Mouse (Mus musculus) Patski (cell line): Measurements from ENCODE around the gene Lrig3. TPM values are rescaled to one million over a fixed set of nuclear protein-coding genes. Genes with fewer than 3 reads are reported as not detected.
A peak's percentile ranks its signal among the peaks of the same experiment; 100 is the strongest.

ENCODE experiments used
- ATAC-seq: fragments of 100-300 bp; one replicate; pipeline ENCODE4 v1.8.0; 2021
- CTCF ChIA-PET: fragments of 350-600 bp; sonication (Branson Sonifier 250); formaldehyde crosslinking; loops from one replicate; lab custom pipeline; 2022; ENCODE audit warnings: inconsistent platforms; lab: Charles Lee
- POLR2A ChIA-PET: fragments of 350-600 bp; sonication (Branson Sonifier 250); formaldehyde crosslinking; loops from one replicate; lab custom pipeline; 2022; ENCODE audit warnings: antibody characterized with exemption, inconsistent platforms; lab: Charles Lee
- DNase-seq: peaks from one replicate; pipeline ENCODE4 v3.0.0-alpha.2; 2011; ENCODE audit warnings: low read depth, low spot score
- H3K27me3 ChIP-seq: fragments of 371-371 bp; one replicate; pipeline ENCODE4 v1.5.1; 2021
- CTCF ChIP-seq: fragments of 100-300 bp; IDR thresholded peaks from one replicate; pipeline ENCODE4 v1.5.1; 2021
- in situ Hi-C: fragments of 300-500 bp; cut with MboI; formaldehyde crosslinking; loops from 3 replicates; pipeline ENCODE4 v1.11.1; 2018; ENCODE audit warnings: low pct_unique_long_range_greater_than_20kb, mixed read lengths
- polyA plus RNA-seq: library from polyadenylated mRNA; unstranded; gene quantifications from one replicate; pipeline ENCODE4 v1.2.3, GENCODE M21; 2021

Gene Lrig3
- polyA plus RNA-seq, 1 experiment from 2014 or later: 41.9 TPM

GRCm38 (mm10) chr10:125973726-125974125, 7.8 kb downstream of the Lrig3 start:
- POLR2A ChIA-PET: no interaction called here
- ATAC-seq (no peak), DNase-seq (no peak)
- H3K27me3 ChIP-seq: no peaks in the 10 kb centered on the region
- in situ Hi-C loops: no loop called here
- CTCF ChIA-PET: no interaction called here
- TF ChIP-seq CTCF: no peak

GRCm38 (mm10) chr10:125981938-125982337, 16.0 kb downstream of the Lrig3 start:
- DNase-seq (no peak), ATAC-seq (no peak)
- TF ChIP-seq CTCF: no peak
- H3K27me3 ChIP-seq: no peaks in the 10 kb centered on the region
- in situ Hi-C loops: no loop called here
- ChIA-PET POLR2A (interaction anchor here (0.8 kb wide), 1 partner anchor 15 kb away, joined by 10 read pairs; no protein-coding TSS in a partner anchor), CTCF (no interaction called here)

- ATAC-seq: no peak
- H3K27me3 ChIP-seq: no peaks in the 10 kb centered on the region
- no peak for TF ChIP-seq CTCF
- ChIA-PET CTCF (interaction anchor here (1.1 kb wide), 1 partner anchor 10 kb away, joined by 3 read pairs; no protein-coding TSS in a partner anchor), POLR2A (no interaction called here)
- DNase-seq: no peak
- in situ Hi-C loops: loop anchor here (5.0 kb wide), 1 partner anchor 257 kb away; no protein-coding TSS in a partner anchor
Measured at GRCm38 (mm10) chr10:125984473-125985035, 18.6 kb downstream of the Lrig3 start.

- no peak for ATAC-seq
Measured at GRCm38 (mm10) chr10:125985795-125986194, 19.8 kb downstream of the Lrig3 start.

GRCm38 (mm10) chr10:125986443-125986842, 20.5 kb downstream of the Lrig3 start:
- no peak for DNase-seq
- in situ Hi-C loops: loop anchor here (5.0 kb wide), 1 partner anchor 259 kb away; no protein-coding TSS in a partner anchor
- no peak for TF ChIP-seq CTCF
- CTCF ChIA-PET: no interaction called here
- no peaks in the 10 kb centered on the region for H3K27me3 ChIP-seq
- POLR2A ChIA-PET: no interaction called here
- ATAC-seq: no peak

More at GRCm38 (mm10) chr10:125985795-125986194, 19.8 kb downstream of the Lrig3 start:
- in situ Hi-C loops: loop anchor here (5.0 kb wide), 1 partner anchor 258 kb away; no protein-coding TSS in a partner anchor
- ChIA-PET CTCF (no interaction called here), POLR2A (no interaction called here)
- no peaks in the 10 kb centered on the region for H3K27me3 ChIP-seq
- no peak for DNase-seq
- no peak for TF ChIP-seq CTCF

- TF ChIP-seq CTCF: no peak
- DNase-seq: no peak
- POLR2A ChIA-PET: no interaction called here
- no peaks in the 10 kb centered on the region for H3K27me3 ChIP-seq
- in situ Hi-C loops: loop anchor here (5.0 kb wide), 1 partner anchor 260 kb away; no protein-coding TSS in a partner anchor
- CTCF ChIA-PET: interaction anchor here (1.8 kb wide), 1 partner anchor 19 kb away, joined by 5 read pairs; no protein-coding TSS in a partner anchor
- ATAC-seq: no peak
Measured at GRCm38 (mm10) chr10:125987307-125987706, 21.3 kb downstream of the Lrig3 start.

GRCm38 (mm10) chr10:125988037-125988436, 22.1 kb downstream of the Lrig3 start:
- ATAC-seq (no peak), DNase-seq (no peak)
- H3K27me3 ChIP-seq: no peaks in the 10 kb centered on the region
- ChIA-PET POLR2A (no interaction called here), CTCF (interaction anchor here (1.2 to 1.8 kb wide), 2 partner anchors 20 to 220 kb away, joined by 3 to 5 read pairs; no protein-coding TSS in a partner anchor)
- no peak for TF ChIP-seq CTCF
- in situ Hi-C loops: loop anchor here (5.0 kb wide), 1 partner anchor 261 kb away; no protein-coding TSS in a partner anchor

- ChIA-PET CTCF (no interaction called here), POLR2A (no interaction called here)
- ATAC-seq (no peak), DNase-seq (no peak)
- in situ Hi-C loops: loop anchor here (5.0 to 10.0 kb wide), 2 partner anchors 263 to 535 kb away; no protein-coding TSS in a partner anchor
- TF ChIP-seq CTCF: no peak
- H3K27me3 ChIP-seq: no peaks in the 10 kb centered on the region
Measured at GRCm38 (mm10) chr10:125989890-125990289, 23.9 kb downstream of the Lrig3 start.

- in situ Hi-C loops: loop anchor here (10.0 kb wide), 1 partner anchor 534 kb away; no protein-coding TSS in a partner anchor
- POLR2A ChIA-PET: no interaction called here
Measured at GRCm38 (mm10) chr10:125990394-125990793, 24.4 kb downstream of the Lrig3 start.

GRCm38 (mm10) chr10:125991819-125992218, 25.9 kb downstream of the Lrig3 start:
- no peak for ATAC-seq
- ChIA-PET POLR2A (no interaction called here), CTCF (no interaction called here)
- no peak for TF ChIP-seq CTCF
- DNase-seq: no peak
- in situ Hi-C loops: loop anchor here (10.0 kb wide), 1 partner anchor 533 kb away; no protein-coding TSS in a partner anchor
- H3K27me3 ChIP-seq: no peaks in the 10 kb centered on the region

More at GRCm38 (mm10) chr10:125990394-125990793, 24.4 kb downstream of the Lrig3 start:
- ATAC-seq: no peak
- H3K27me3 ChIP-seq: no peaks in the 10 kb centered on the region
- no peak for DNase-seq
- CTCF ChIA-PET: no interaction called here
- TF ChIP-seq CTCF: no peak

GRCm38 (mm10) chr10:125994855-125995254, 28.9 kb downstream of the Lrig3 start:
- DNase-seq (no peak), ATAC-seq (peak; percentile 82)
- TF ChIP-seq CTCF: peak; percentile 70
- H3K27me3 ChIP-seq: no peaks in the 10 kb centered on the region
- POLR2A ChIA-PET: no interaction called here
- CTCF ChIA-PET: interaction anchor here (1.3 to 1.5 kb wide), 2 partner anchors 14 to 33 kb away, joined by 3 read pairs; no protein-coding TSS in a partner anchor
- in situ Hi-C loops: loop anchor here (10.0 kb wide), 1 partner anchor 530 kb away; no protein-coding TSS in a partner anchor
